Mouse (Mus musculus) gastrocnemius, postnatal 10 days (tissue): ENCODE data around the gene Reep3. TPM values are rescaled to one million over a fixed set of nuclear protein-coding genes. Genes with fewer than 3 reads are reported as not detected.

ENCODE experiments used
- DNase-seq: peaks from one replicate; pipeline ENCODE4 v3.0.0; 2021; ENCODE audit warnings: mixed read lengths
- total RNA-seq, 2 experiments: library from RNA; stranded (reverse); gene quantifications; 2 replicates each; pipeline ENCODE4 v1.2.3; 2021

The Reep3 gene
- total RNA-seq, 2 experiments from 2014 or later, result 21.9 to 27.2 TPM

DNA sequence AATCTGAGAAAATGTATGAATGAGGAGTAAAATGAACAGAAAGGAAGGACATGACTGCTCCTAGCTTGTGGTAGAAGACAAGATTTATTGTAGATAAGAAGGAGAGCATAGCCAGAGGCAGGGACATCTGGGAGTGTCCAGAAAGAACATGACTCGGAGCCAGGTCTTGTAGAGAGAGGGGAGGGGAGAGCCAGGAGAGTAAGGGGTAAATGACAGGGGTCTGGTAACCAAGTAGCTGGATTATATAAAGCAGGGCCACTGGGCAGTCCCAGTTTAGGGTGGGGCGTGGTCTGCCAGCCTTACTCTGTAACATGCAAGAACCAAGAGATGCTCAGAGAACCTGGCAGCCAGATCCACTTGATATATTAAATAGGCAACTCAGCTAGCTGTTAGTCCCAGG, 123.5 kb downstream of the Reep3 start:
- no peak for DNase-seq

DNA sequence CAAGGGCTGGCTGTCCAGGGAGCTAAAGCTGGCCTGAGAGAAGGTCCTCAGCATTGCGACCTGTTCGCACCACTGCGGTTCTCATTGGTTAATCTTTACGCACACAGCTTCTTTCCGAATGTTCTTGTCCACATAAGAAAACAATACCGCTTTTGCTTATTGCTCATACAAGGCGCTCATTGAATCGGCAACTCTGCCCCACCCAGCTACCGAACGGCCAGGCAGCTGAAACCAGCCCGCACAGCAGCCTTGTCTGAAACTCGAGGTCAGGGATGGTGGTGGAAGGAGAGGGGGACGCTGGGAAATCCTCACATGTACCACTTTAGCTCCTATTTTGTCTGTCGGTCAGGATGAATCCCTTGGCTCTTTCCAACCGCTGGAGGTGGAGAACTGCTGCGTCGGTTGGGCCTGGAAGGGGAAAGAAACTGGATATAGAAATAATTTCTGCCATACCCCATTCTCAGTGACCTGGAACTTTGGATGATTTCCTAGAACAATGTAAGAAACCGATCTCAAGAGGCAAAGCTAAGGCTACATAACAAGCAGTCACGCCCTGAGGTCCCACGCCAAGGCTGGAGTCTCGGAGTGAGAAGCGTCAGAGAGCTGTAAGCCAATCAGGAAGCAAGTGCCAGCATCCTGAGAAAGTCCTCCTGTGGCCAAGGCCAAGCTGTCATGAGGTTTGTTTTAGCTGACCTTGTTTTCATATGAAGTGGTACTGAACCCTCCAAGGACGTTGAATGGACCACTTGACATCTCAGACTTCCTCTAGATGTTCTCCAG, 126.2 kb downstream of the Reep3 start:
- no peak for DNase-seq

DNA sequence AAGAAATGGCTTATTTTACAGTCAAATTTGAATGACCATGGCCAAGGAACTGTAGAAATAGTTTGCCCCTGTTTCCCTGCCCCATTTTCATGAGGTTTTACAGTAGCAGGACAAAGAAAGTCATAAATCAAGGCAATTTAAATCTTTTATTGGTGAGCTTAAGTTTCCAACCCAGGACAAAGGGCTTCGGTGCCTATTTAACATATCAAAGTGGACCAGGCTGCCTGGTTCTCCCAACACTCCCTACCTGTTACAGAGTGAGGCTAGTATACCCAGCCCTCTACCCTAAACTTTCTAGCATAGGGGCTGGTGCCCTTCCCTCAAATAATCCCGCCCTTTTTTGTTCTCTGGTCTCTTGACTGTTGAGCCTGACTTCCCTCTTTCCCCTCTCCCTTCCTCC, 127.2 kb downstream of the Reep3 start:
- DNase-seq, result no peak

DNA sequence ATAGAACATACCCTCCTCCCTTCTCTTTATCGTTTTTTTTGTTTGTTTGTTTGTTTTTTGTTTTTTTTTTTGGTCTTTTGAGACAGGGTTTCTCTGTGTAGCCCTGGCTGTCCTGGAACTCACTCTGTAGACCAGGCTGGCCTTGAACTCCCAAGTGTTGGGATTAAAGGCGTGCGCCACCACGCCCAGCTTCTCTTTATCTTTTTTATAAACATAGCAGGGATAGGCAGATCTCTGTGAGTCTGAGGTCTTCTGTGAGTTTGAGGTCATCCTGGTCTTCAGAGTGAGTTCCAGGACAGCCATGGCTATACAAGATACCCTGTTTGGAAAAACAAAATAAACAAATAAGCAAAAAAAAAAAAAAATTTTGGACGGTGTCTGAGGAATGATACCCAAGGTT, 127.7 kb downstream of the Reep3 start:
- no peak for DNase-seq

DNA sequence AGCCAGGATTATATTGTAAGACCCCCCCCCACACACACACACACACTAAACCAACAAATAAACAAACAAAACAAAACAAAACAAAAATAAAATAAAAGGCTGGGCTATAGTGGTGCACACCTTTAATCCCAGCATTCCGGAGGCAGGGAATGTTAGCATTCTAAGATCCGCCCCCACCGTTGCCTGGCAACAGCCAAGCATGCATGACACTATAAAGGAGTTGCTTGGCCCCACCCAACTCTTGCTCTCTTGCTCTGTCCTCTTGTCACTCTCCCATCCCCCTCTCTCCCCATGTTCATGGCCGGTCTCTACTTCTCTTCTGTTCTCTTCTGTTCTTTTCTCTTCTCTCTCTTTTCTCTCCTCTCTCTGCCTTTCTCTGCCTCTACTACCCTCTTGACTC, 128.2 kb downstream of the Reep3 start:
- DNase-seq, result no peak

DNA sequence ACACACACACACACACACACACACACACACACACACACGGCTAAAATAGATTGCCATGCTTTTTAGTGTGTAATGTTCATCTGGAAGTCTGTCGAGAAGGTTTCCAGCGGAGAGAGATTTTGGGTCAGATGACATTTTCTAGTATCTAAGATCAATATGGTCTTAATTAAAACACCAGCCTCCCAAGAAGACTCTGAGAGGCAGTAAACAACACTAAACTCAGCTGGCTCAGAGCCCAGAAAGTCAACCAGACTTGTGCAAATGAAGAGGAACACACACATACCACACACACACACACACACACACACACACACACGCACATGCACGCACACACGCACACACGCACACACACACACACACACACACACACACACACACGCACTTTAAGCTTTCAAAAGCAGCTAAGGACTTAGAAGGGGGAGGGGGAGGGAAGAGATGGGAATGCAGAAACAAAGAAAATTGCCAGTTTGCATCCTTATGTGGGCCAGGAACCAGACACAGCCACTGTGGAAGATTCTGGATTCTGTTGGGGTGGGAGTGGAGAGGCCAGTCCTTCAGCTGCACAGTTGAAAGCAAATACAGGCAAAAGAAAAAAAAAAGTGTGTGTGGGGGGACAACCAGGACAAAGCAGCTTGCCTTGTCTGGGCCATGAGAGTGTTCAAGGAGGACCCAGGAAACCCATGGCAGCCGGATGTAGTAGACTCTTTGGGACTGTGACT, 130.2 kb downstream of the Reep3 start:
- DNase-seq, result peak; percentile 55

DNA sequence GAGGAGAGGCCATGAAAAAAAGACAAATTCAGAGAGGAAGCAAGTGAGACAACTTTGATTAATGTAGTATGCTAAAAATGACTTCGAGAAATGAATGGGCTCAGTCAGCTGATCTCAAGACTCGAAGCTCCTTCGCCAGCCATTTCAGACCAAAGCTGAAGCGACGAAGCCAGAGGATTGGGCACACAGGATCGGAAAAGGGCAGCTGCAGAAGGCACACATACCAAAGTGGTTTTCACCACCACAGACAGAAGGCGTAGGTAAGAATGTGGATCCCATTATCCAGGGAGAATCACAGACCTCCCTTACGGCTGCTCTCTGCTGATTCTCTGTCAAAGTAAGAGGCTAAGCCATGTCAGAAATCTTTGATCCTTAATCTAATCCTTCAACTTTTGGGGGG, 136.6 kb downstream of the Reep3 start:
- DNase-seq, result no peak

Other genes with a start within 250 kb of the Reep3 start
- 10 to 100 TPM; 33.0 to 48.7 TPM for gene Jmjd1c, start 820 bp downstream of the Reep3 start, total RNA-seq
- gene Nrbf2, start 188.4 kb upstream of the Reep3 start, total RNA-seq, result 10 to 100 TPM in 1 of 2 experiments, 1 to 10 TPM in 1; 9.3 to 10.1 TPM